Mouse (Mus musculus) neural tube, embryonic 15.5 days (tissue): ENCODE data around the gene Nudt16l1. TPM values are rescaled to one million over a fixed set of nuclear protein-coding genes. Genes with fewer than 3 reads are reported as not detected.

Source experiments
- ATAC-seq: fragments of 200-750 bp; cut with Nextera tagmentation; 2 replicates; pipeline ENCODE4 v1.8.0; 2017; ENCODE audit warnings: mild to moderate bottlenecking, moderate TSS enrichment, moderate library complexity; ENCODE audit not compliant: low FRiP score
- H3K27ac ChIP-seq: fragments of 300-500 bp; sonication (generic); replicated peaks from 2 replicates; pipeline ENCODE4 v1.5.1; 2015; ENCODE audit warnings: mild to moderate bottlenecking, inconsistent platforms
- H3K27me3 ChIP-seq: fragments of 300-500 bp; sonication (generic); replicated peaks from 2 replicates; pipeline ENCODE4 v1.6.1; 2015; ENCODE audit warnings: inconsistent platforms
- H3K36me3 ChIP-seq: fragments of 300-500 bp; sonication (generic); 2 replicates; pipeline ENCODE4 v1.6.1; 2015; ENCODE audit warnings: inconsistent platforms
- H3K4me1 ChIP-seq: fragments of 300-500 bp; sonication (generic); 2 replicates; pipeline ENCODE4 v1.6.1; 2015; ENCODE audit warnings: inconsistent platforms
- H3K4me2 ChIP-seq: fragments of 300-500 bp; sonication (generic); 2 replicates; pipeline ENCODE4 v1.6.1; 2015; ENCODE audit warnings: inconsistent platforms, mild to moderate bottlenecking, moderate library complexity
- H3K4me3 ChIP-seq: fragments of 300-500 bp; sonication (generic); replicated peaks from 2 replicates; pipeline ENCODE4 v1.5.1; 2015; ENCODE audit warnings: mild to moderate bottlenecking, inconsistent platforms
- H3K9ac ChIP-seq: fragments of 300-500 bp; sonication (generic); replicated peaks from 2 replicates; pipeline ENCODE4 v1.6.1; 2015; ENCODE audit warnings: mild to moderate bottlenecking, inconsistent platforms
- H3K9me3 ChIP-seq: fragments of 300-500 bp; sonication (generic); replicated peaks from 2 replicates; pipeline ENCODE4 v1.6.1; 2016; ENCODE audit warnings: inconsistent platforms
- WGBS: fragments of 180-500 bp; shearing (Covaris S2); methylation state at CpG from one replicate; pipeline ENCODE4 v1.1.7; 2015; ENCODE audit warnings: mixed read lengths; 5-methylcytosine and 5-hydroxymethylcytosine counted together
- polyA plus RNA-seq: library from polyadenylated mRNA; unstranded; fragments of >200 nt; fragmentation: Nextera tagmentation; extraction: Ambion mirVana; gene quantifications from 2 replicates; pipeline ENCODE4 v1.2.1, GENCODE M21; 2015

The Nudt16l1 gene
- polyA plus RNA-seq, 1 experiment from 2014 or later, result 128 TPM

DNA sequence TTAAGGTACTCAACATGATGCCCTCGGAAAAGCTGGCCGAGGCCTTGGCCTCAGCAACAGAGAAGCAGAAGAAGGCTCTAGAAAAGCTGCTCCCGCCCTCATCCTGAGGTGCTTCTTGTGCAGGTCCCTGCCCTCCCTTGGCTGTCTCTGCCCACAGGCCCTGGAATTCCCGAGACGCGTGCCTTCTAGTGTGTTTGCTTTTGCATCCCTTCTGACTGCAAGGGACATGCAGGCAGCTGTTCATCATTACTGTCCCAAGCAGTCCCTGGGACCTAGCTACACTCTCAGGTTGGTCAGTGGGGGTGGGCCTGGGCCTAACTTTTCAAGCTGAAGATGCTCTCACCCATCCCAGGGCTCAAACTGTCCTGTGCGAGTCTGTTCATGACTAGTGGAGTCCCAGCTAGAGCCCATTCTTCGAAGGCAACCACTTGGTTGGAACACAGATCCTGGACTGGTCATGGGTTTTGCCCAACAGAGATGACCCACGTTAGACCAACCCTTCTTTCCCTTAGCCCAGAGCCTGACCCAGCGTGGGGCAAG lies 1.8 kb downstream of the Nudt16l1 start:
- peaks cover 72% of the 10 kb centered on the region for H3K36me3 ChIP-seq
- H3K4me3 ChIP-seq, result peak overlapping the region; percentile 75
- 94% methylated on average over 10 of the region's 10 CpGs for WGBS
- peak overlapping the region; percentile 99; the same call in 1 of the 2 replicates for H3K9ac ChIP-seq
- no peaks in the 10 kb centered on the region for H3K27me3 ChIP-seq
- peaks cover 32% of the 10 kb centered on the region for H3K4me1 ChIP-seq
- no peaks in the 10 kb centered on the region for H3K9me3 ChIP-seq
- ATAC-seq, result no peak
- H3K27ac ChIP-seq, result peak overlapping the region; percentile 88; the same call in 1 of the 2 replicates
- H3K4me2 ChIP-seq, result peak overlapping the region; percentile 80

DNA sequence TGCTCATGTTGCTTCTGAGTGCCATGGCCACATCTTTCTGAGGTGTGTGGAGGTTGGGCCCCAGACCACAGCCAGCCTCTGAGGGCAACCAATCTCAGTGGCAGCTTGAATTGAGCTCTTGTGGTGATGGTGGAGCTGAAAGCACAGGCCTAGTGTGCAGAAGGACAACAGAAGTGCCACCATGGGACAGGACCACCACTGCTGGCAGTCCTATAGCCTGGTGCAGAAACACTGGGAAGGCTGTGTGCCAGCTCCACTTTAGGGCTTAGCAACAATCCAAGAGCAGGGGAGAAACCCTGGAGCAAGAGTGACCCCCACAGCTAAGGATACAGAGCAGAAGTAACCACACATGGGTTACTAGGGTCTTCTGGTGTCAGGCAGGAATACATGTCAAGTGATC lies 2.5 kb downstream of the Nudt16l1 start:
- no peak for ATAC-seq
- Histone ChIP-seq H3K9ac (0 out of 2 replicates have a peak overlapping the region, but pooled peaks have one; percentile 99), H3K27ac (no peak overlapping the region), H3K4me3 (no peak overlapping the region), H3K9me3 (no peaks in the 10 kb centered on the region), H3K27me3 (no peaks in the 10 kb centered on the region), H3K4me1 (peaks cover 29% of the 10 kb centered on the region), H3K36me3 (peaks cover 72% of the 10 kb centered on the region), H3K4me2 (no peak overlapping the region)

DNA sequence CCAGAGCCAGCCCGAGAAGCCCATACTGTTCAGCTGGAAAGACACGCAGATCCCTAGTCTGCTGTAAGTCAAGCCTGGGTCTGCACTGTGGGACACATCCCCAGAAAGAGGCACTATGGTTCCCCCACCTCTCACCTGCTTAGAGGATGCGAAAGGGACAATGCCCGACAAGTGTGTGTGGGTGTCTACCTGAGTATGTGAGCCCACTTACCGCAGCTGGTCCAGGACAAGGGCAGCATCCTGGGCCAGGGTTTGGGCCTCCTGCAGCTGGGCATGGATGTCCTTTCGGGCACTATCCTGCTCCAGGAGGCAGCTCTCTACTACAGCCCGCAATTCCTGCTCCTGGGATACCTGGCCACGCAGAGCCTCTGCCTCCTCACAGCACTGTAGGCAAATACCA lies 4.3 kb downstream of the Nudt16l1 start:
- no peak overlapping the region for H3K9ac ChIP-seq
- H3K27me3 ChIP-seq, result no peaks in the 10 kb centered on the region
- H3K27ac ChIP-seq, result no peak overlapping the region
- no peak overlapping the region for H3K4me2 ChIP-seq
- no peaks in the 10 kb centered on the region for H3K9me3 ChIP-seq
- no peak for ATAC-seq
- H3K36me3 ChIP-seq, result peaks cover 72% of the 10 kb centered on the region
- peaks cover 27% of the 10 kb centered on the region for H3K4me1 ChIP-seq
- WGBS, result 94% methylated on average over 8 of the region's 8 CpGs
- H3K4me3 ChIP-seq, result no peak overlapping the region

DNA sequence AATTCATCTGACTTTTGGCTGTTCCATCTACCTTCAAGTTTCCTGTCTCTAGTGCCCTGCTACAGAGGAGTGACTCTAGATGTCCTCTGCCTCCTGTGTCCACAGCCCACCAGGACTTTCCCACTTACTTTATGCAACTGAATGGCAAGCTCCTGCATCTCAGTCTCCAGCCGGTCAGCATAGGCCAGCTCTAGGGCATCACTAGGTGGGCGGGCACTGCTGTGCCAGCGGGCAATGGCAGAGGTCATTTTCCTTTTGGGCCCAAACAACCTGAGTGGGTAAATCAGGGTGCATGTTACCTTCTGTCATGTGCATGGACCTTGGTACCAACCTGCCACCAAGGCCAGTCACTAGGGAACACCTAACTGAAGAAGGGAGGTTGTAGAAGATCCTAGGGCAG lies 4.9 kb downstream of the Nudt16l1 start:
- peaks cover 24% of the 10 kb centered on the region for H3K4me1 ChIP-seq
- 91% methylated on average over 3 of the region's 3 CpGs for WGBS
- peaks cover 76% of the 10 kb centered on the region for H3K36me3 ChIP-seq
- H3K27ac ChIP-seq, result no peak overlapping the region
- H3K9ac ChIP-seq, result no peak overlapping the region
- ATAC-seq, result no peak
- H3K4me2 ChIP-seq, result no peak overlapping the region
- H3K27me3 ChIP-seq, result no peaks in the 10 kb centered on the region
- no peak overlapping the region for H3K4me3 ChIP-seq
- no peaks in the 10 kb centered on the region for H3K9me3 ChIP-seq

DNA sequence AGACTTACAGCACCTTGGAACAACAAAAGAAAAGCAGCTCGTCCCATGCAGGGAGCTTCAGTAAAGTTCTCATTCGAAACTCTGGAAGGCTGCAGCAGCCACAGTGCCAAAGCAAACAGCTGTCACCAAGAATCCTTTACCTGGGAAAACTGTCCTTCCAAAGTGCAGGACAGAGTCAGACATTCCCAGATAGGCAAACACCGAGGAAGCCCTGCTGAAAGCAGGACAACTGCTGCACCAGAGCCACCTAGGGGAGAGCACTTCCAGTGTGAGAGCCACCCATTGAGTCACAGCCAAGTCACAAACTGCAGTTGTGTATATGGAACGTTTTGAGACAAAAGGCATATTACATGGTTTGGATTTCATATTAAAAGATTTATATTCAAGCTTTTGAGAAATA lies 6.9 kb downstream of the Nudt16l1 start:
- 81% methylated on average over 4 of the region's 4 CpGs for WGBS
- no peak overlapping the region for H3K9ac ChIP-seq
- no peak overlapping the region for H3K27ac ChIP-seq
- no peaks in the 10 kb centered on the region for H3K27me3 ChIP-seq
- peaks cover 87% of the 10 kb centered on the region for H3K36me3 ChIP-seq
- H3K4me3 ChIP-seq, result no peak overlapping the region
- no peaks in the 10 kb centered on the region for H3K9me3 ChIP-seq
- H3K4me2 ChIP-seq, result no peak overlapping the region
- peaks cover 10% of the 10 kb centered on the region for H3K4me1 ChIP-seq
- ATAC-seq, result no peak

DNA sequence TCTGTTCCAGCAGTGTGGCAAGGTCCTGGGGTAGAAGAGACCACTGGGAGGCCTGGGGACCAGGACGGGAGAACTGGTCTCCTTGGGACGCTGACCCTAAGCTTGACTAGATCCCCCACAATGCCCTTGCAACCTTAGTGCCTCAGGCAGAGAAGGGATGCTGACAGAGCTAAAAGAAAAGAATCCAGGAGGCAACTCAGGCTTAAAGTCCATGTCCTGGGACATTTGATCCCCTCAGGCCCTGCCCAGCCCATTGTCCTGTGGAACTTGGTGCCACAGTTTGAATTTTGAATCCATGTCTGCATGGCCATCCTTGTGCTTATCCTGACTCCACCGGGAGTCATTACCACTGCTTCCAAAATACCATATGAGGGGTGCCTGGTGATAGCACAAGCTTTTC lies 7.6 kb downstream of the Nudt16l1 start:
- no peaks in the 10 kb centered on the region for H3K27me3 ChIP-seq
- H3K9me3 ChIP-seq, result no peaks in the 10 kb centered on the region
- ATAC-seq, result no peak
- H3K4me1 ChIP-seq, result 0 out of 2 replicates have a peak, but pooled peaks cover 3% of the 10 kb centered on the region
- H3K9ac ChIP-seq, result no peak overlapping the region
- H3K27ac ChIP-seq, result no peak overlapping the region
- no peak overlapping the region for H3K4me3 ChIP-seq
- peaks cover 88% of the 10 kb centered on the region for H3K36me3 ChIP-seq
- 94% methylated on average over 3 of the region's 3 CpGs for WGBS
- no peak overlapping the region for H3K4me2 ChIP-seq

DNA sequence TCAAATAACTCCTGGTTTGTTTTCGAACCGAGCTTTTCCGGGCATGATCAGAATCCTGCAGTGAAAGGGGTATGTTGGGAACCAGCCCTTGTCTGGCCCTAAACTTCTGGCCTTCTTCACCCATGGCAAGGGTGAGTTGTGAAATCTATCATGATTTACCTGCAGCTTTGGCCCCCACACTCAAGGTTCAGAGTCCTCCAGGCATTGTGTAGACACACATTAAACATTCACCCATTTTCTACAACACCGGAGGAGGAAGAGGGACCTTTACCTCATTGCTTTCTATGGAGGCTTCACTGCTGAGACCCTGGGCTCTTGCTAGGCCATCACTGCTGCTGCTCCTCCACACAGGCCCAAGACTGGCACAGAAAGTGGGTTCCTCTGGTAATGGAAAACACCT lies 8.8 kb downstream of the Nudt16l1 start:
- no peak overlapping the region for H3K9ac ChIP-seq
- ATAC-seq, result no peak
- WGBS, result 82% methylated on average over 4 of the region's 4 CpGs
- no peaks in the 10 kb centered on the region for H3K9me3 ChIP-seq
- peaks cover 87% of the 10 kb centered on the region for H3K36me3 ChIP-seq
- no peaks in the 10 kb centered on the region for H3K4me1 ChIP-seq
- no peak overlapping the region for H3K27ac ChIP-seq
- H3K4me3 ChIP-seq, result no peak overlapping the region
- no peak overlapping the region for H3K4me2 ChIP-seq
- H3K27me3 ChIP-seq, result no peaks in the 10 kb centered on the region

DNA sequence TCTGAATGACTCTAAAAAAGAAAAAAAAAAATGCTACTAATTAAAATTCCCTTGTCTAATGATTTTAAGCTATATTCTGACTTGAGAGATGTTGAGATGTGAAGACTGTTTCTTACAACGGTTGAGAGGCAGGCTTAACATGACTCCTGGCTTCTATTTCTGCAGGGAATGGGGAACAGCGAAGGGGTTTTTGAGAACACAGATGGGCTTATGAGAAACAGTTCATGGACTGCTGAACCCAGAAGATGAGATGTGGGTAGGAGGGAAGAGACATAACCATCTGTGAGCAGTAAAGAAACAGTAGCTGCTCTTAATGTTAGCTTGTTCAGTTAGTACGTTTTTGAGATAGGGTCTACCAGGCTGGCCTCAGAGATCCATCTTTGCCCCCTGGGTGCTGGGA lies 18.0 kb downstream of the Nudt16l1 start:
- H3K4me2 ChIP-seq, result no peak overlapping the region
- WGBS, result 84% methylated on average over 3 of the region's 3 CpGs
- peaks cover 13% of the 10 kb centered on the region; the same call in 1 of the 2 replicates for H3K4me1 ChIP-seq
- H3K36me3 ChIP-seq, result peaks cover 70% of the 10 kb centered on the region
- no peak overlapping the region for H3K9ac ChIP-seq
- ATAC-seq, result no peak
- no peaks in the 10 kb centered on the region for H3K9me3 ChIP-seq
- H3K27me3 ChIP-seq, result no peaks in the 10 kb centered on the region
- peak overlapping the region; percentile 18; the same call in 1 of the 2 replicates for H3K27ac ChIP-seq
- no peak overlapping the region for H3K4me3 ChIP-seq

DNA sequence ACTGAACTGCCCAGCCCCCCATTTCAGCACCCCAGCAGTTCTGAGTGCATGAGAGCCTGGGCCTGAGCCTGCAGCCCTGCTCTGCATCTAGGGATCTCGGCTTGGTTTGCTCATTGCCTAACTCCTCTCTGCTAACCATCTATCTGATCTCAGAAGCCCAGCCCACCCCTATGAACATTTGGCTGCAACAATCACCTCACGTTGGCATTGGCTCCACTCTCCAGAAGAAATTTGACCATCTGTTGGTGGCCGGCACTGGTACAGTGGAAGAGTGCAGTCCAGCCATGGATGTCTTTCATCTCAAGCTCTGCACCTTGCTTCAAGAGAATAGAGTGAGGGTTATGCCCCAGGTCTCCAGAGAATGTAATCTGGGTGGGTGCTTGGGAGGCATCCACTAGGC lies 18.9 kb downstream of the Nudt16l1 start:
- Histone ChIP-seq H3K4me2 (no peak overlapping the region), H3K27me3 (no peaks in the 10 kb centered on the region), H3K9me3 (no peaks in the 10 kb centered on the region), H3K4me3 (no peak overlapping the region), H3K36me3 (peaks cover 63% of the 10 kb centered on the region), H3K9ac (no peak overlapping the region), H3K27ac (no peak overlapping the region), H3K4me1 (peaks cover 22% of the 10 kb centered on the region)
- ATAC-seq, result no peak
- 89% methylated on average over 3 of the region's 3 CpGs for WGBS

DNA sequence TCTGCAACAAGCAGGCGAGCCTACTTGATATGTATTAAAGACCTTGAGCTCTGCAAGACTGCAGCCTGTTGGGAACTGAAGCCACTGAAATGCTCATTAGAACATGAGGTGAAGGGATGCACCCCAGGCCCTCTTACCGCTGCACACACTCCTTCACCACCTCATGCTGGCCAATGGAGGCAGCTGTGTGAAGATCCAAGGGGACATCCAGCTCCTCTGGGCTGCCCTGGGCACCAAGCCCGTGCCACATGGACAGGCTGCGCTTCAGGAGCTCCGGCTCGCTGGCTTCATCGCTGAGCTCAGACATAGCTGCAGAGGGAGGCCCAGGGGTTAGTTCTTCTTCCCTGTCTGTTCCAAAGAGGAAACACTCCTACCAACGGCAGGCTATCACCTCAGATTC lies 21.7 kb downstream of the Nudt16l1 start:
- peaks cover 39% of the 10 kb centered on the region for H3K4me1 ChIP-seq
- ATAC-seq, result no peak
- no peaks in the 10 kb centered on the region for H3K9me3 ChIP-seq
- H3K9ac ChIP-seq, result no peak overlapping the region
- no peaks in the 10 kb centered on the region for H3K27me3 ChIP-seq
- H3K27ac ChIP-seq, result no peak overlapping the region
- no peak overlapping the region for H3K4me3 ChIP-seq
- 89% methylated on average over 8 of the region's 8 CpGs for WGBS
- no peak overlapping the region for H3K4me2 ChIP-seq
- H3K36me3 ChIP-seq, result peaks cover 36% of the 10 kb centered on the region

DNA sequence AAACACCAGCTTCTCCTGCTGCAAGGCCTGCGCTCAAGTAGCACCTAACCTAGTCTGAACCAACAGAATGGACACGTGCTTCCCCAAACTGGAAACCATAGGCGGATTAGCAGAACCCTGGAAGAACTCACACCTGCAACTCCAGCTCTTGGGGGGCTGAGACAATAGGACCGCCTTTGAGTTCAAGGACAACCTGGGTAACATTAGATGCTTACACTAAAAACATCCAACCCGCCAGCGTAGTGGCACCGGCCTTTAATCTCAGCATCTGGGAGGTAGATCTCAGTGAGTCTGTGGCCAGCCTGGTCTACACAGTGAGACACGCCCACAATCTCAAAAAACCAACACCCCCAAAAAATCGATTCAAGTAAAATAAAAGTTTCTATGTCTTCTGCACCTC lies 24.8 kb downstream of the Nudt16l1 start:
- Histone ChIP-seq H3K4me3 (peak overlapping the region; percentile 99), H3K9ac (peak overlapping the region; percentile 95), H3K36me3 (peaks cover 14% of the 10 kb centered on the region; the same call in 1 of the 2 replicates), H3K4me1 (peaks cover 44% of the 10 kb centered on the region), H3K9me3 (no peaks in the 10 kb centered on the region), H3K27ac (peak overlapping the region; percentile 89; the same call in 1 of the 2 replicates), H3K27me3 (no peaks in the 10 kb centered on the region), H3K4me2 (peak overlapping the region; percentile 83)
- 46% methylated on average over 9 of the region's 9 CpGs for WGBS
- no peak for ATAC-seq

DNA sequence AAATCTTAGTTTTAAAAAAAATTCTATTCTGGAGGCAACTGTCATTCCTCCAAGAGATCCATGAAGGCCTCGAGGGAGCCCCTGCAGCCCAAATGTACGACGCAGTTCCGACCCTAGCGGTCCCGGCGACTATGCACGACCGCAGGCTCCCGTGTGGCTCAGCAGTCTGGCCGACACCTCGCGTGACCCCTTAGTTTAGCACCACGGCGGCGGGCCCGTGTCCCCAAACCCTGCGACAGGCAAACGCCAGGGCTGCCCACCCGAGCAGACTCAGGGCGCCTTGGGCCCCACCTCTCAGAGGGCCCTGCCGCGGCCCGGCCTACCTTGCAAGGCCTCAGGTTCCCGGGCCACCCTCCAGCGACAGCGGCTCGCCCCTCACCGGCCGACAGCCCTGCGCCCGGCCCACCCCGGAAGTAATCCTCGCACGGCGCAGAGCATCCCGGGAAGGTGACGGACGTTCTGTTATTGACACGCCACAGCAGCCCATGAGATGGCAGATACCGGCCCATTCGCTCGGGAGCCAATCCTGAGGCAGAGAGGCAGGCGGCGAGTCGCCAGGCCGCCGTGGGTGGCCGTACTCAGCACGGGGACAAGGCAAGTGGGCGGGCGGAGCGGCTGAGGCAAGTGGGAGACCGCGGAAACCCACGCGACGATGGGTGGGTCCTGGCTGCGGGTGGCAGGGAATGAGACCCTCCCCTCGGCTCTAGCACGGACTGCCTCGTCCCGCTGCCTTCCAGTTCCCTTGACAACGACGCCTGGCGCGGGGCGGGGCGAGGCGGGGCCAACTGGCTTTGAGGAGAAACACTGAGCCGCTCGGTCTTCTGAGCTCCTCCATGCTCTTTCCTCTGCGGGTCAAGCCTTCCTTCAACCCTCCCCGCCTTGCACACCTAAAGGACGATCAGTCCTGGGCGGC lies 25.5 kb downstream of the Nudt16l1 start, which contains the start of gene Anks3:
Anks3 (minus strand) TSS at position 409 of the 913 bp plus-strand sequence.
- H3K4me1 ChIP-seq, result peaks cover 44% of the 10 kb centered on the region
- H3K27ac ChIP-seq, result peak within 1 kb of the TSS; percentile 89
- H3K9me3 ChIP-seq, result no peaks in the 10 kb centered on the region
- WGBS, result under 1% methylated on average over 76 of the region's 76 CpGs
- peaks cover 21% of the 10 kb centered on the region; the same call in 1 of the 2 replicates for H3K36me3 ChIP-seq
- ATAC-seq, result peak; percentile 98
- H3K27me3 ChIP-seq, result no peaks in the 10 kb centered on the region
- peak within 1 kb of the TSS; percentile 95 for H3K9ac ChIP-seq
- peak within 1 kb of the TSS; percentile 99 for H3K4me3 ChIP-seq
- H3K4me2 ChIP-seq, result peak within 1 kb of the TSS; percentile 83
